Mouse (Mus musculus): ENCODE data around the gene Rnf17. TPM values are rescaled to one million over a fixed set of nuclear protein-coding genes. Genes with fewer than 3 reads are reported as not detected.

Rnf17 gene
- 0.51 and 0.57 TPM in 2 replicates for polyA plus RNA-seq (2012; rRNA removed)

DNA sequence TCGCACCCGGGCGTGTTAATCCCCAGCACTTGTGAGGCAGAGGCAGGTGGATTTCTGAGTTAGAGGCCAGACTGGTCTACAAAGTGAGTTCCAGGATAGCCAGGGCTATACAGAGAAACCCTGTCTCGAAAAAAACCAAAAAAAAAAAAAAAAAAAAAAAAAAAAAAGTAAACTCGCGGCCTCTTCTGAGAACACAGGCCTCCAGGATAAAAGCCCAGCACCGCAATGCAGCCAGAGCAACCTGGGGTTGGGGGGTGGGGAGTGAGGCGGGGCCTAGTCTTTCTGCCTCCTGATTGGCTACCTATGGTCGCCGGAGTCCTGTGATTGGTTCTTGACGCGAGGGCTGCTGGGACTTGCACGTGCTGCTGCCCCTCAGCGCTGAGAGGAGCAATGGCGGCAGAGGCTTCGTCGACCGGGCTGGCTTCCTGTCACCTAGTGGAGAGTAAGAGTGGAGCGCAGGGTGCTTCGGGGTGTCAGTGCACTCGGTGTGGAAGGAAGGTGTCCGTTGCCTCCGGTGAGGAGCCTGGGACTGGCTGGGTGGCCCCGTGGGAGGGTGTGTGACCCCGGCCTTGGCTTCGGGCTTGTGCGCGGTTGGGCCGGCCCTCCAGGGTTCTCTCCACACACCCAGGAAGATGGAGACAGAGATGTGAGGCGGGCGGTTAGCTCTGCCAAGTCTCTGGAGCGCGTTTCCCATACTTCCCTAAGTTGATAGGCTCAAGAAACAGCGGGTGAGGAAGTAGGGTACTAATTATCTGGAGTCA lies at the start of gene Rnf17:
TSS of gene Rnf17 (plus strand) at position 271 of the 761 bp plus-strand sequence.
- WGBS: 74% methylated on average over 34 of the region's 34 CpGs
- Histone ChIP-seq H3K27me3 (ENCODE audit: control insufficient read depth, insufficient read depth, low read length) (no peaks in the 10 kb centered on the region), H3K27ac (ENCODE audit: insufficient read depth, low read length) (no peak within 1 kb of the TSS), H3K4me1 (ENCODE audit: control insufficient read depth, insufficient read depth, low read length) (no peaks in the 10 kb centered on the region), H3K4me3 (replicated peaks; ENCODE audit: insufficient read depth, low read depth, low read length) (no peak within 1 kb of the TSS)
- TF ChIP-seq CTCF (IDR thresholded peaks at IDR 0.05; ENCODE audit: borderline replicate concordance, insufficient read depth, low read depth, low read length): no peak
- TF ChIP-seq POLR2A (IDR thresholded peaks at IDR 0.05; ENCODE audit: borderline replicate concordance, insufficient read depth, low read length): no peak
- DNase-seq: no peak

DNA sequence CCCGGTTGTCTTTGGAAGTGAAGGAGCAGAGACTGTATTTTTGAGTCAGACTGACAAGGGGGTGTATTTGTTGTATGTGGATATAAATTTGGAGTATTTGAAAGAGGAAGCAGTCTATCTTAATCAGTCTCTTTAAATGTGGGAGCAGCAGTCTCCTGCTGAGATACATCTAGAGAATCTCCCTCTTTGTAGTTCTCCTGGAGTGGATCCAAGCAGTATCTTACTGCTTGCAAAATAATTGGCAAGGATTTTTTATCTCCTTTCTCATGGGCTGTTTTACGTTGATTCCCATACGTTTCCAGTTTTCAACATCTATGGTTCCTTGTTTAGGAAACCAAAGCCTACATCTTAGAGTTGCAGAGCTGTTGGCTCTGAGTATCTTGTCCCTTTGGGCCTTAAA lies 47.6 kb upstream of the Rnf17 start:
- Histone ChIP-seq H3K4me3 (replicated peaks; ENCODE audit: insufficient read depth, low read depth, low read length) (no peak overlapping the region), H3K27ac (ENCODE audit: insufficient read depth, low read length) (no peak overlapping the region), H3K27me3 (ENCODE audit: control insufficient read depth, insufficient read depth, low read length) (no peaks in the 10 kb centered on the region), H3K4me1 (ENCODE audit: control insufficient read depth, insufficient read depth, low read length) (no peaks in the 10 kb centered on the region; the same call in 1 of the 2 replicates)
- no peak for DNase-seq
- 61% methylated on average over 3 of the region's 3 CpGs for WGBS
- TF ChIP-seq CTCF (IDR thresholded peaks at IDR 0.05; ENCODE audit: borderline replicate concordance, insufficient read depth, low read depth, low read length) (no peak), POLR2A (IDR thresholded peaks at IDR 0.05; ENCODE audit: borderline replicate concordance, insufficient read depth, low read length) (no peak)

DNA sequence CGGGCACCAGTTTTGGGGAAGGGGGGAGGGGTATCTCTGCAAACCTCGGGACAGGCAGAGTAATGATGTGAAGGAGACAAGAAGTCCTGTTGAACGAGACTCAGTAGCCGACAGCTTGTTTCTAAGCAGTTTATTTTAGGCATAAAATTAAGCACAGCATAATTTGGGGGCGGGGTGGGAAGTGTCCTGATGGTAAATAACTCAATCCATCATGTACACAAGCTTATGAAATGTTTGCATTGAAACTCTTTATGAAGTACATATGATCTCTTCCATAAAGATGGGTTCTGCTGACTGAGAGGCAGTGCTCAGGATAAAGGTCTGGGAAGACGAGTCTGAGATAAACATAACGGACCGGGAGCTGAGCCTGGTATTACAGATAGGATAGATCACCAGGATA lies 47.0 kb upstream of the Rnf17 start:
- Histone ChIP-seq H3K4me1 (ENCODE audit: control insufficient read depth, insufficient read depth, low read length) (no peaks in the 10 kb centered on the region), H3K27ac (ENCODE audit: insufficient read depth, low read length) (no peak overlapping the region), H3K4me3 (replicated peaks; ENCODE audit: insufficient read depth, low read depth, low read length) (no peak overlapping the region), H3K27me3 (ENCODE audit: control insufficient read depth, insufficient read depth, low read length) (no peaks in the 10 kb centered on the region)
- DNase-seq: no peak
- no peak for TF ChIP-seq POLR2A (IDR thresholded peaks at IDR 0.05; ENCODE audit: borderline replicate concordance, insufficient read depth, low read length)
- TF ChIP-seq CTCF (IDR thresholded peaks at IDR 0.05; ENCODE audit: borderline replicate concordance, insufficient read depth, low read depth, low read length): no peak
- WGBS: 83% methylated on average over 8 of the region's 8 CpGs

DNA sequence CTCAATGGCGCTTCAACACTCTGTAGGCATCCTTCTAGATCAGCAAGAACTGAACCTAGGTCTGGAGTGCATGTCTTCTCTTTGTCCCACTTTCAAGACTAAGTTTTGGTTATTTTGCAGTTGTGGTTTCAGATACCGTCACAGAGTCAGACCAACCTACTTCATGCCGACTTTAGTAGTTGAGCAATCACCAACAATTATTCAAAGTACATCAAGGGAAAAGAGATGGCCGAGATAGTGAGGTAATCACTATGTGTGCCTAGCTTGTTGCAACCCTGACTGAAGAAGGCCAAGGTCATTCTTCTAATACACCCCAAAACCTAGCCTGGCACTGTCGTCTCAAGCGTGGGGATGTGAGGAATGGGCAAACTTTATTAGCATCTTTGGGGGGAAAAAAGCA lies 46.2 kb upstream of the Rnf17 start:
- H3K27ac ChIP-seq (ENCODE audit: insufficient read depth, low read length): no peak overlapping the region
- 90% methylated on average over 6 of the region's 6 CpGs for WGBS
- DNase-seq: no peak
- TF ChIP-seq CTCF (IDR thresholded peaks at IDR 0.05; ENCODE audit: borderline replicate concordance, insufficient read depth, low read depth, low read length): no peak
- no peak for TF ChIP-seq POLR2A (IDR thresholded peaks at IDR 0.05; ENCODE audit: borderline replicate concordance, insufficient read depth, low read length)
- no peaks in the 10 kb centered on the region for H3K27me3 ChIP-seq (ENCODE audit: control insufficient read depth, insufficient read depth, low read length)
- no peak overlapping the region for H3K4me3 ChIP-seq (replicated peaks; ENCODE audit: insufficient read depth, low read depth, low read length)
- H3K4me1 ChIP-seq (ENCODE audit: control insufficient read depth, insufficient read depth, low read length): no peaks in the 10 kb centered on the region

DNA sequence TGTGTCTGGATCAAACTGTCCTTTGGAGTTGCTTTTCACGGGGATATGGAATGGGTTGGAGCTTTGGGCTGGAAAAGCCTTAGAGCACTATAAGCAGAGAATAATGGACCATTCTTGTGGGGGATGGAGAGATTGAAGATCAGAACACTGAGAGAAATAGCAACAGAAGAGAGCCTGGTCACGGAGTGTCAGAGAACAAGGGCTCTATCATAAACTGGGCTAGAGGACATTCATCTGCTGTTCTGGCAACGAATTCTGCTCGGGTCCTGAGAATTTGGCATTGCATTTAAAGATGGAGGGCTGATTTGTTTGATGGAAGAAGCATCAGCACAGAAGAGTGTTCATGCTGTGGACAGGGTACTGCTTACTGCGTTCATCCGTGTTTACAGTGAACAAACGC lies 44.0 kb upstream of the Rnf17 start:
- no peak for DNase-seq
- no peak for TF ChIP-seq CTCF (IDR thresholded peaks at IDR 0.05; ENCODE audit: borderline replicate concordance, insufficient read depth, low read depth, low read length)
- no peak for TF ChIP-seq POLR2A (IDR thresholded peaks at IDR 0.05; ENCODE audit: borderline replicate concordance, insufficient read depth, low read length)
- 53% methylated on average over 7 of the region's 7 CpGs for WGBS
- Histone ChIP-seq H3K27me3 (ENCODE audit: control insufficient read depth, insufficient read depth, low read length) (no peaks in the 10 kb centered on the region), H3K4me3 (replicated peaks; ENCODE audit: insufficient read depth, low read depth, low read length) (no peak overlapping the region), H3K27ac (ENCODE audit: insufficient read depth, low read length) (no peak overlapping the region), H3K4me1 (ENCODE audit: control insufficient read depth, insufficient read depth, low read length) (no peaks in the 10 kb centered on the region)

DNA sequence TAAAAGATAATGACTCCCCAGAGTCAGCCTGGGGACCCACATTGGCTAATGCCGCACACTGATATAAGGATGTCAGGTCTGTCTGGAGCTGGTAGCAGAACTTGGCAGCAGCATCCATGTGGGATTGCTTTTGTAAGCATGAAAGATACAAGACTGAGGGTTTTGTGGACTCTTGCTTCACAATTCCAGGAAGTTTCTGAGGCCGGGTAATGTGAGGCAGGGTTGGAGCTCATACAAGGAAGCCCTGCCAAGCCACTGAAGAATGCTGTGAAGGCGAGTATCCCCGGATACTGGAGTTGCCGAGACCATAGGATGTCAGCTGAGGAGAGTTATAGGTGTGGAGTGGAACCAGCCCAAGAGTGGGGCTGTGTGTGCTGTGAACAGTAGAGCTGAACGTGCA lies 43.2 kb upstream of the Rnf17 start:
- H3K27ac ChIP-seq (ENCODE audit: insufficient read depth, low read length): no peak overlapping the region
- no peaks in the 10 kb centered on the region for H3K4me1 ChIP-seq (ENCODE audit: control insufficient read depth, insufficient read depth, low read length)
- H3K27me3 ChIP-seq (ENCODE audit: control insufficient read depth, insufficient read depth, low read length): no peaks in the 10 kb centered on the region
- no peak overlapping the region for H3K4me3 ChIP-seq (replicated peaks; ENCODE audit: insufficient read depth, low read depth, low read length)
- DNase-seq: no peak
- no peak for TF ChIP-seq POLR2A (IDR thresholded peaks at IDR 0.05; ENCODE audit: borderline replicate concordance, insufficient read depth, low read length)
- TF ChIP-seq CTCF (IDR thresholded peaks at IDR 0.05; ENCODE audit: borderline replicate concordance, insufficient read depth, low read depth, low read length): no peak
- WGBS: 50% methylated on average over 6 of the region's 6 CpGs

DNA sequence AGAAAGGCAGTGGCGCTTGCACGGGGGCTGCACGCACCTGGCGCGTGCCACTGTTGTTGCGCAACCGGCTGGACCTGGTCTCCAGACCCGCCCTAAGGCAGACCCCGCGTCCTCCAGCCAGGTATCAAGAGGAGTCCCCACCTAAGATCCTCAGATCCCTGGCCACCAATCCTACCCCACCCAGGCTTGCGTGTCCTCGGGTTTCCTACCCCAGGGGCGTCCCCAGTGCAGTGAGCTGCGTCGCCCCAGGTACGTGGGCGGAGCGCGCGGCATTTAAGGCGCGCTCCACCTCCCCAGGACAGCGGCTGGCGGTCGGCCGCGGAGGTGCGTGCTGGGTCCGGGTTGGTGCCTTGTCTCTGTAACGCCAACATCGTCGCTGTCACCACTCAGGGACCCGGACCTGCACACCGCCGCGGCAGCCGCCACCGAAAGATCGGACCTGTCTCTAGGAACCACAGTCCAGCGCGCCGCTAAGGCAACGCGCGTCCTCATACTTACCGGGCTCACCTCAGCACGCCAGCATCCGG lies 37.6 kb upstream of the Rnf17 start, which contains the start of gene Atp12a:
TSS of gene Atp12a (plus strand) at position 358 of the 527 bp plus-strand sequence.
- Histone ChIP-seq H3K27ac (ENCODE audit: insufficient read depth, low read length) (no peak within 1 kb of the TSS), H3K4me3 (replicated peaks; ENCODE audit: insufficient read depth, low read depth, low read length) (no peak within 1 kb of the TSS), H3K27me3 (ENCODE audit: control insufficient read depth, insufficient read depth, low read length) (peaks cover 1% of the 10 kb centered on the region; the same call in 1 of the 2 replicates), H3K4me1 (ENCODE audit: control insufficient read depth, insufficient read depth, low read length) (no peaks in the 10 kb centered on the region)
- 1% methylated on average over 48 of the region's 48 CpGs for WGBS
- no peak for TF ChIP-seq CTCF (IDR thresholded peaks at IDR 0.05; ENCODE audit: borderline replicate concordance, insufficient read depth, low read depth, low read length)
- no peak for TF ChIP-seq POLR2A (IDR thresholded peaks at IDR 0.05; ENCODE audit: borderline replicate concordance, insufficient read depth, low read length)
- DNase-seq: no peak

DNA sequence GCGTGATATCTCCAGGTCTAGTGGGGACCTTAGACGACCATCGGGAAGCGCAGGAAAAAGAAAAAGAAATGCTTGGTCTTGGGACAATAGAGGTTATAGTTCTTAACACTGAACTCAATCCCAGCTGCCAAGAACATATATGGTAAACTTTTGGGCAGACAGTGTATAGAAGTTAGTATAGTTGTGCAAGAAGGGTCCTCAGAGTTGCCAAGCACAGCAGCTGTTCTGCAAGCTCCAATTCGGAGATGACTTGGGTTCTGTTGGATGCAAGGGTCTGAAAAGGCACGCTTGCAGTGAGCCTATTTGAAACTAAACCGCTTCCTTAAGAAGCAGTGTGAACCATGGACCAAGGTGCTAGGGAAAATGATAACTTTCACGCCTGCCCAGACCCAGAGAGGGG lies 37.1 kb upstream of the Rnf17 start:
- Histone ChIP-seq H3K4me3 (replicated peaks; ENCODE audit: insufficient read depth, low read depth, low read length) (no peak overlapping the region), H3K4me1 (ENCODE audit: control insufficient read depth, insufficient read depth, low read length) (no peaks in the 10 kb centered on the region), H3K27me3 (ENCODE audit: control insufficient read depth, insufficient read depth, low read length) (peaks cover 1% of the 10 kb centered on the region; the same call in 1 of the 2 replicates), H3K27ac (ENCODE audit: insufficient read depth, low read length) (no peak overlapping the region)
- 24% methylated on average over 8 of the region's 8 CpGs for WGBS
- no peak for DNase-seq
- TF ChIP-seq POLR2A (IDR thresholded peaks at IDR 0.05; ENCODE audit: borderline replicate concordance, insufficient read depth, low read length) (no peak), CTCF (IDR thresholded peaks at IDR 0.05; ENCODE audit: borderline replicate concordance, insufficient read depth, low read depth, low read length) (no peak)
